Mouse (Mus musculus): ENCODE data around the gene Sik2. TPM values are rescaled to one million over a fixed set of nuclear protein-coding genes. Genes with fewer than 3 reads are reported as not detected.

Gene Sik2
- polyA plus RNA-seq, 1 experiment, result 9.1 TPM

DNA sequence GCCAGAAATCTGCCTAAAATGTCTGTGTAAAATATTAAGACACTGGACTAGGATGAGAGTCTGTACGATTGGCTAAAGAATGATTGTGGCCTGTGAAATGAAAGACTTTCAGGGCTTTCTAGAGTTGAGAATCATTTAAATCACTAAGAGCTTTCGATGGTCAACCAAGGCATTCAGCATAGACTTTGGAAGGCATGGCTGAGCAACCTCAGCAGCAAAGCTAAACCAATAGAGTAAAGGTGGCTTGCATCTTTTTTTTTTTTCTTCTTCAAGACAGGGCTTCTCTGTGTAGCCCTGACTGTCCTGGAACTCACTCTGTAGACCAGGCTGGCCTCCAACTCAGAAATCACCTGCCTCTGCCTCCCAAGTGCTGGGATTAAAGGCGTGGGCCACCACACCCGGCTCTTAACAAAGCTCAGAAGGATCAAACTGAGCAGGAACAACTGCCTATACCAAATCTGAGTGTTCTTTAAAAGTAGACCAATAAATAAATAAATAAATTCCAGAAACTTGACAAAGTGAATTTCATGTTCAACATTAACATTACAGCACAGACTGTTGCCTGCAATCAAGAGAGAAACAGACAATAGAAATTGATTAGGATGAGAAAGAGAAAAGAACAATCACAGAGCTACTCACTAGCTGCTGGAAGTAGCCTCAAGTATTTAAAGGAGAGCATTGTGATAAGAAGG, 27.2 kb downstream of the Sik2 start:
- peaks cover 2% of the 10 kb centered on the region for H3K79me3 ChIP-seq (ENCODE audit: low read depth)
- no peak overlapping the region for H3K4me3 ChIP-seq (ENCODE audit: insufficient read depth, poor library complexity, severe bottlenecking)
- no peak overlapping the region for H3ac ChIP-seq (ENCODE audit: control insufficient read depth, insufficient read length, low read depth)
- H3K36me3 ChIP-seq (ENCODE audit: control insufficient read depth, insufficient read depth), result no peaks in the 10 kb centered on the region
- TF ChIP-seq CTCF (IDR thresholded peaks at IDR 0.05; ENCODE audit: control insufficient read depth, insufficient read depth, insufficient read length) (no peak), FOSL1 (IDR thresholded peaks at IDR 0.05; ENCODE audit: insufficient read depth, low read length, poor library complexity, severe bottlenecking) (no peak), MYOD1 (IDR thresholded peaks at IDR 0.05; ENCODE audit: control insufficient read depth, insufficient read length, low read depth) (no peak), USF1 (IDR thresholded peaks at IDR 0.05; ENCODE audit: low read depth) (no peak), MYOG (IDR thresholded peaks at IDR 0.05; ENCODE audit: control insufficient read depth, extremely low read depth, insufficient read length) (no peak), CEBPB (IDR thresholded peaks at IDR 0.05; ENCODE audit: low read depth) (no peak), MAX (IDR thresholded peaks at IDR 0.05) (no peak)
- H3K79me2 ChIP-seq (ENCODE audit: control insufficient read depth, insufficient read depth), result no peaks in the 10 kb centered on the region
- H3K27me3 ChIP-seq (ENCODE audit: control insufficient read depth, insufficient read depth, insufficient read length), result no peaks in the 10 kb centered on the region

DNA sequence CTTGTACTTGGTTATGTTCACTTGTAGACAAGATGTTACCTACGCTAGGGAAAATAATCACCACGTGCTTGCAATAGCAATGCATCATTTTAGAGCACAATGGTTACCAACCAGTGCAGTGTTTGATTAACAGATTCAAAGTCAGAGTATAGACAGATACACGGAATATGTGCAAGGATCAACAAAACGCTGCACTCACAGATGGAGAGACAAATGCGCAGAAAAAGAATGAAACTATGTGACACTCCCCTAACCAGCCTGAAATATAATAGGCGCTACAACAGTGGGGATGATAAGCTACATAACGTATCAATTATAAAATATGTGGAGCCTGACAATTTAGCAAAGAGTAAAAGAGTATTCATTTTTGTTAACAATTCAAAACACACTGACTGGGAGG, 34.2 kb downstream of the Sik2 start:
- no peaks in the 10 kb centered on the region for H3K27me3 ChIP-seq (ENCODE audit: control insufficient read depth, insufficient read depth, insufficient read length)
- H3K4me3 ChIP-seq (ENCODE audit: insufficient read depth, poor library complexity, severe bottlenecking), result no peak overlapping the region
- TF ChIP-seq CEBPB (IDR thresholded peaks at IDR 0.05; ENCODE audit: low read depth), result no peak
- TF ChIP-seq FOSL1 (IDR thresholded peaks at IDR 0.05; ENCODE audit: insufficient read depth, low read length, poor library complexity, severe bottlenecking), result no peak
- TF ChIP-seq MYOG (IDR thresholded peaks at IDR 0.05; ENCODE audit: control insufficient read depth, extremely low read depth, insufficient read length), result no peak
- TF ChIP-seq CTCF (IDR thresholded peaks at IDR 0.05; ENCODE audit: control insufficient read depth, insufficient read depth, insufficient read length), result no peak
- no peak for TF ChIP-seq MAX (IDR thresholded peaks at IDR 0.05)
- TF ChIP-seq USF1 (IDR thresholded peaks at IDR 0.05; ENCODE audit: low read depth), result no peak
- no peak for TF ChIP-seq MYOD1 (IDR thresholded peaks at IDR 0.05; ENCODE audit: control insufficient read depth, insufficient read length, low read depth)
- H3K79me3 ChIP-seq (ENCODE audit: low read depth), result no peaks in the 10 kb centered on the region
- no peaks in the 10 kb centered on the region for H3K79me2 ChIP-seq (ENCODE audit: control insufficient read depth, insufficient read depth)
- H3ac ChIP-seq (ENCODE audit: control insufficient read depth, insufficient read length, low read depth), result no peak overlapping the region
- no peaks in the 10 kb centered on the region for H3K36me3 ChIP-seq (ENCODE audit: control insufficient read depth, insufficient read depth)

DNA sequence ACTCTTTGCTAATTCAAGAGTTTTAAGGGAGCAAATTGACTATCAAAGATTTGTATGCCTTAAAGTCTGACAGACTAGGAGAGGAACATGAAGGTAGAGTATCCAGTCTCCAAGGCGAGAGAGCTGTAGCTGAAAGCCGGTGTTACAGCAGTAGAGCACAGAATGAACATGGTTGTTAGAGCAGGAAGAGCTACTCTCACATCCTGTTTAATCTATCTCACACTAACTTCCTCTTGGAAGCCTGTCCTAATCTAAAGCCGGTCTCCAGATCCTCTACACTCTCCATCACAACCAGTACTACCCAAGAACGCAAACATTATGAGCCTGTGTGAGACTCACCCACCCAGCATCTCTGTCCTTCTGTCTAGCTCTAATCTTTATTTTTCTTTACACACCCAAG, 38.5 kb downstream of the Sik2 start:
- no peak overlapping the region for H3K4me3 ChIP-seq (ENCODE audit: insufficient read depth, poor library complexity, severe bottlenecking)
- H3ac ChIP-seq (ENCODE audit: control insufficient read depth, insufficient read length, low read depth), result no peak overlapping the region
- H3K79me3 ChIP-seq (ENCODE audit: low read depth), result no peaks in the 10 kb centered on the region
- no peaks in the 10 kb centered on the region for H3K79me2 ChIP-seq (ENCODE audit: control insufficient read depth, insufficient read depth)
- no peaks in the 10 kb centered on the region for H3K36me3 ChIP-seq (ENCODE audit: control insufficient read depth, insufficient read depth)
- no peak for TF ChIP-seq USF1 (IDR thresholded peaks at IDR 0.05; ENCODE audit: low read depth)
- no peak for TF ChIP-seq CEBPB (IDR thresholded peaks at IDR 0.05; ENCODE audit: low read depth)
- TF ChIP-seq MYOG (IDR thresholded peaks at IDR 0.05; ENCODE audit: control insufficient read depth, extremely low read depth, insufficient read length), result no peak
- TF ChIP-seq MYOD1 (IDR thresholded peaks at IDR 0.05; ENCODE audit: control insufficient read depth, insufficient read length, low read depth), result no peak
- no peak for TF ChIP-seq CTCF (IDR thresholded peaks at IDR 0.05; ENCODE audit: control insufficient read depth, insufficient read depth, insufficient read length)
- no peak for TF ChIP-seq MAX (IDR thresholded peaks at IDR 0.05)
- H3K27me3 ChIP-seq (ENCODE audit: control insufficient read depth, insufficient read depth, insufficient read length), result no peaks in the 10 kb centered on the region

DNA sequence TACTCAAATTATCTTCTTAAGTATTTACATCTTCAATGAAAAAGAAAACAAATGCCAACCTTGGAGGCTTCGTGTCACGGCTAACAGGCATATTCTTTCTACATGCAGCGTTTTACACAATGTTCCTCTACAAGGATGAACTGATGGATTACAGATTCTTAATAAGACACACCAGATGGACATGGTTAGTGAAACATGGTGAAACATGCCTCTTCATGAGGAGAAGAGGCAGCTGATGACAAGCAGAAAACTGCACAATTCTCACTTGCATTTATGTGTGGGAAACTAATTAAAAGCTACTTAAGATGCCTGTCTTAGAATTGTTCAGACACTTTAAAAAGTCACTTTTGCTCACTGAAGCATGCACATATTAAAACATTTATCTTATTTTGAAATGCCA, 39.6 kb downstream of the Sik2 start:
- Histone ChIP-seq H3K79me3 (ENCODE audit: low read depth) (peaks cover 2% of the 10 kb centered on the region), H3K4me3 (ENCODE audit: insufficient read depth, poor library complexity, severe bottlenecking) (no peak overlapping the region), H3ac (ENCODE audit: control insufficient read depth, insufficient read length, low read depth) (no peak overlapping the region), H3K79me2 (ENCODE audit: control insufficient read depth, insufficient read depth) (no peaks in the 10 kb centered on the region), H3K36me3 (ENCODE audit: control insufficient read depth, insufficient read depth) (no peaks in the 10 kb centered on the region), H3K27me3 (ENCODE audit: control insufficient read depth, insufficient read depth, insufficient read length) (no peaks in the 10 kb centered on the region)
- TF ChIP-seq FOSL1 (IDR thresholded peaks at IDR 0.05; ENCODE audit: insufficient read depth, low read length, poor library complexity, severe bottlenecking), result no peak
- no peak for TF ChIP-seq CEBPB (IDR thresholded peaks at IDR 0.05; ENCODE audit: low read depth)
- no peak for TF ChIP-seq CTCF (IDR thresholded peaks at IDR 0.05; ENCODE audit: control insufficient read depth, insufficient read depth, insufficient read length)
- TF ChIP-seq MYOG (IDR thresholded peaks at IDR 0.05; ENCODE audit: control insufficient read depth, extremely low read depth, insufficient read length), result no peak
- no peak for TF ChIP-seq MAX (IDR thresholded peaks at IDR 0.05)
- no peak for TF ChIP-seq USF1 (IDR thresholded peaks at IDR 0.05; ENCODE audit: low read depth)
- TF ChIP-seq MYOD1 (IDR thresholded peaks at IDR 0.05; ENCODE audit: control insufficient read depth, insufficient read length, low read depth), result no peak

DNA sequence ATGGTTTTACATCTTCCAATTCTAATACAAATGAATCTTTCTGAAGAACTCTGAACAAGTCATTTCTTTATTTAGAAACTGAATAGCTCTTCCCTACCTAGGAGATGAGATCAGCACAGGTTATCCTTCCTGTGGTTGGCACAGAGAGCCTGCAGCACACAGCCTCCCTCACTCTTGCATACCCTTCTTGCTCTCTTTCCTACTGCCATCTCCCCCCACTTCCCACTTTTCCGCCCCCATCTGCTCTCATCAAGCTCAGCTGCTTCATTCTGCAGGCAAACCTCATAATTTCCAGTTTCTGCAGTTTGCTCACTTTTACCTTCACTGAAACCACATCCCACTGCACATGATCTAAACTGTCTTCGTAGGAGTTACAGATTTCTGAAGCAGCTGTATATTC, 42.6 kb downstream of the Sik2 start:
- Histone ChIP-seq H3K27me3 (ENCODE audit: control insufficient read depth, insufficient read depth, insufficient read length) (no peaks in the 10 kb centered on the region), H3K79me2 (ENCODE audit: control insufficient read depth, insufficient read depth) (no peaks in the 10 kb centered on the region), H3ac (ENCODE audit: control insufficient read depth, insufficient read length, low read depth) (no peak overlapping the region), H3K79me3 (ENCODE audit: low read depth) (peaks cover 2% of the 10 kb centered on the region), H3K4me3 (ENCODE audit: insufficient read depth, poor library complexity, severe bottlenecking) (no peak overlapping the region), H3K36me3 (ENCODE audit: control insufficient read depth, insufficient read depth) (no peaks in the 10 kb centered on the region)
- TF ChIP-seq USF1 (IDR thresholded peaks at IDR 0.05; ENCODE audit: low read depth) (no peak), CTCF (IDR thresholded peaks at IDR 0.05; ENCODE audit: control insufficient read depth, insufficient read depth, insufficient read length) (no peak), MAX (IDR thresholded peaks at IDR 0.05) (no peak), MYOD1 (IDR thresholded peaks at IDR 0.05; ENCODE audit: control insufficient read depth, insufficient read length, low read depth) (no peak), FOSL1 (IDR thresholded peaks at IDR 0.05; ENCODE audit: insufficient read depth, low read length, poor library complexity, severe bottlenecking) (no peak), MYOG (IDR thresholded peaks at IDR 0.05; ENCODE audit: control insufficient read depth, extremely low read depth, insufficient read length) (no peak), CEBPB (IDR thresholded peaks at IDR 0.05; ENCODE audit: low read depth) (no peak)

Data from C2C12 (cell line).